Mouse (Mus musculus): ENCODE measurements at regions not wholly inside any gene's neighbourhood (a gene's known extent, or its start where the extent isn't known, plus 50 kb on each side); places are given as distances from the start of the nearest gene placed in this dataset.

GRCm38 (mm10) chr14:97694238-97694637 lies 475.3 kb downstream of the Dach1 start:
- Histone ChIP-seq H3K79me2 (ENCODE audit: control insufficient read depth, insufficient read depth, low read length) (no peaks in the 10 kb centered on the region), H3K27ac (replicated peaks; ENCODE audit: insufficient read depth, low read depth, low read length) (no peak overlapping the region), H3K36me3 (ENCODE audit: control insufficient read depth, insufficient read depth, low read length) (no peaks in the 10 kb centered on the region), H3K4me1 (ENCODE audit: control insufficient read depth, insufficient read depth, low read length) (no peaks in the 10 kb centered on the region), H3K4me3 (ENCODE audit: insufficient read depth, low read depth, low read length) (no peak overlapping the region), H3K27me3 (ENCODE audit: control insufficient read depth, insufficient read depth, low read length) (no peaks in the 10 kb centered on the region), H3K9ac (ENCODE audit: low read depth, low read length) (no peak overlapping the region)
- no peak for TF ChIP-seq POLR2A (IDR thresholded peaks at IDR 0.05; ENCODE audit: extremely low read depth, insufficient read depth, low read length)
- no peak for TF ChIP-seq CTCF (IDR thresholded peaks at IDR 0.05; ENCODE audit: low read depth, low read length)
- DNase-seq (ENCODE audit: extremely low read depth, low read depth, low spot score), result no peak
- 98% methylated on average over 1 of the region's 1 CpGs for WGBS

- 80% methylated on average over 3 of the region's 3 CpGs for WGBS
- H3K4me3 ChIP-seq (ENCODE audit: insufficient read depth, low read depth, low read length), result no peak overlapping the region
- no peak overlapping the region for H3K27ac ChIP-seq (replicated peaks; ENCODE audit: insufficient read depth, low read depth, low read length)
- no peak overlapping the region for H3K9ac ChIP-seq (ENCODE audit: low read depth, low read length)
- H3K79me2 ChIP-seq (ENCODE audit: control insufficient read depth, insufficient read depth, low read length), result no peaks in the 10 kb centered on the region
- no peaks in the 10 kb centered on the region for H3K36me3 ChIP-seq (ENCODE audit: control insufficient read depth, insufficient read depth, low read length)
- H3K4me1 ChIP-seq (ENCODE audit: control insufficient read depth, insufficient read depth, low read length), result no peaks in the 10 kb centered on the region
- no peak for DNase-seq (ENCODE audit: extremely low read depth, low read depth, low spot score)
- TF ChIP-seq CTCF (IDR thresholded peaks at IDR 0.05; ENCODE audit: low read depth, low read length), result no peak
- no peak for TF ChIP-seq POLR2A (IDR thresholded peaks at IDR 0.05; ENCODE audit: extremely low read depth, insufficient read depth, low read length)
- no peaks in the 10 kb centered on the region for H3K27me3 ChIP-seq (ENCODE audit: control insufficient read depth, insufficient read depth, low read length)
Measured at GRCm38 (mm10) chr14:97684617-97685016, 484.9 kb downstream of the Dach1 start.

GRCm38 (mm10) chr14:97667806-97668205 lies 501.8 kb downstream of the Dach1 start:
- Histone ChIP-seq H3K27me3 (ENCODE audit: control insufficient read depth, insufficient read depth, low read length) (no peaks in the 10 kb centered on the region), H3K4me3 (ENCODE audit: insufficient read depth, low read depth, low read length) (no peak overlapping the region), H3K27ac (replicated peaks; ENCODE audit: insufficient read depth, low read depth, low read length) (no peak overlapping the region), H3K9ac (ENCODE audit: low read depth, low read length) (no peak overlapping the region), H3K4me1 (ENCODE audit: control insufficient read depth, insufficient read depth, low read length) (no peaks in the 10 kb centered on the region), H3K79me2 (ENCODE audit: control insufficient read depth, insufficient read depth, low read length) (no peaks in the 10 kb centered on the region), H3K36me3 (ENCODE audit: control insufficient read depth, insufficient read depth, low read length) (no peaks in the 10 kb centered on the region)
- TF ChIP-seq CTCF (IDR thresholded peaks at IDR 0.05; ENCODE audit: low read depth, low read length), result no peak
- 64% methylated on average over 2 of the region's 2 CpGs for WGBS
- DNase-seq (ENCODE audit: extremely low read depth, low read depth, low spot score), result no peak

GRCm38 (mm10) chr14:97638187-97638792 lies 531.3 kb downstream of the Dach1 start:
- H3K79me2 ChIP-seq (ENCODE audit: control insufficient read depth, insufficient read depth, low read length), result no peaks in the 10 kb centered on the region
- TF ChIP-seq CTCF (IDR thresholded peaks at IDR 0.05; ENCODE audit: low read depth, low read length) (no peak), POLR2A (IDR thresholded peaks at IDR 0.05; ENCODE audit: extremely low read depth, insufficient read depth, low read length) (no peak)
- 82% methylated on average over 4 of the region's 4 CpGs for WGBS

GRCm38 (mm10) chr14:97611438-97611837 lies 558.1 kb downstream of the Dach1 start:
- H3K4me3 ChIP-seq (ENCODE audit: insufficient read depth, low read depth, low read length), result no peak overlapping the region
- 84% methylated on average over 1 of the region's 1 CpGs for WGBS
- TF ChIP-seq CTCF (IDR thresholded peaks at IDR 0.05; ENCODE audit: low read depth, low read length), result no peak
- TF ChIP-seq POLR2A (IDR thresholded peaks at IDR 0.05; ENCODE audit: extremely low read depth, insufficient read depth, low read length), result no peak
- H3K79me2 ChIP-seq (ENCODE audit: control insufficient read depth, insufficient read depth, low read length), result no peaks in the 10 kb centered on the region
- DNase-seq (ENCODE audit: extremely low read depth, low read depth, low spot score), result no peak
- no peaks in the 10 kb centered on the region for H3K36me3 ChIP-seq (ENCODE audit: control insufficient read depth, insufficient read depth, low read length)
- H3K9ac ChIP-seq (ENCODE audit: low read depth, low read length), result no peak overlapping the region
- H3K27me3 ChIP-seq (ENCODE audit: control insufficient read depth, insufficient read depth, low read length), result no peaks in the 10 kb centered on the region
- H3K27ac ChIP-seq (replicated peaks; ENCODE audit: insufficient read depth, low read depth, low read length), result no peak overlapping the region
- H3K4me1 ChIP-seq (ENCODE audit: control insufficient read depth, insufficient read depth, low read length), result no peaks in the 10 kb centered on the region

More at GRCm38 (mm10) chr14:97638187-97638792, 531.3 kb downstream of the Dach1 start:
- H3K27ac ChIP-seq (replicated peaks; ENCODE audit: insufficient read depth, low read depth, low read length), result no peak overlapping the region
- H3K9ac ChIP-seq (ENCODE audit: low read depth, low read length), result no peak overlapping the region
- no peaks in the 10 kb centered on the region for H3K4me1 ChIP-seq (ENCODE audit: control insufficient read depth, insufficient read depth, low read length)
- H3K36me3 ChIP-seq (ENCODE audit: control insufficient read depth, insufficient read depth, low read length), result no peaks in the 10 kb centered on the region
- H3K27me3 ChIP-seq (ENCODE audit: control insufficient read depth, insufficient read depth, low read length), result no peaks in the 10 kb centered on the region
- no peak for DNase-seq (ENCODE audit: extremely low read depth, low read depth, low spot score)
- H3K4me3 ChIP-seq (ENCODE audit: insufficient read depth, low read depth, low read length), result no peak overlapping the region

- Histone ChIP-seq H3K4me3 (ENCODE audit: insufficient read depth, low read depth, low read length) (no peak overlapping the region), H3K9ac (ENCODE audit: low read depth, low read length) (no peak overlapping the region), H3K27ac (replicated peaks; ENCODE audit: insufficient read depth, low read depth, low read length) (no peak overlapping the region), H3K4me1 (ENCODE audit: control insufficient read depth, insufficient read depth, low read length) (no peaks in the 10 kb centered on the region), H3K79me2 (ENCODE audit: control insufficient read depth, insufficient read depth, low read length) (no peaks in the 10 kb centered on the region), H3K36me3 (ENCODE audit: control insufficient read depth, insufficient read depth, low read length) (no peaks in the 10 kb centered on the region), H3K27me3 (ENCODE audit: control insufficient read depth, insufficient read depth, low read length) (no peaks in the 10 kb centered on the region)
- no peak for DNase-seq (ENCODE audit: extremely low read depth, low read depth, low spot score)
- TF ChIP-seq CTCF (IDR thresholded peaks at IDR 0.05; ENCODE audit: low read depth, low read length), result no peak
- WGBS, result 78% methylated on average over 5 of the region's 5 CpGs
Measured at GRCm38 (mm10) chr14:97596694-97597093, 572.9 kb downstream of the Dach1 start.
